Mouse (Mus musculus): ENCODE data around the gene Fhad1. TPM values are rescaled to one million over a fixed set of nuclear protein-coding genes. Genes with fewer than 3 reads are reported as not detected.

Fhad1 gene
- polyA plus RNA-seq, 1 experiment from 2014 or later: 3.7 TPM

DNA sequence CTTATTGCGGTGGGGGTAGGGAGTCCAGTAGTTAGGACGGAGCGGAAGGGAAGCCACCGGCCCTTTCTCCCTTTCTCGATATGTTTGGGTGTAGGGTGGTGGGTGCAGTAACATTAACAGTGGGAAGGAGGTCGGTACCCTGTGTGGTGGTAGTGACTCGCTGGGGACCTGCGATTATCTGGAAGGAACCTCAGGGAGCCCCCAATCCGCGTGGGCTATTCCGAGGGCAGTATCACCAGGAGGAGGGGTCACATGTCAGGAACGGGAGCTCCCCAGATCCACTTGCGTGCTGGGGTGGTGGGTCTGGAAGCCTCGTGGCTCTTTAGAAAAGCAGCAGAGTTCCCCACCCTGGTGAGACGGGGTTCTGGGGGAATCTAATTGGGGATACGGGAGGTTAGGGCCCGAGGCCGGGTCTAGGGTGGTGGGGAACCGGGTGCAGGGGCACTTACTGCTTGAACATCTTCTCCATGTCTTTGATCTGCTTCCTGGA is 140.7 kb downstream of the Fhad1 start:
- peak; percentile 4; the same call in 1 of the 2 replicates for ATAC-seq (ENCODE audit: low FRiP score, low read depth)
- H3K27ac ChIP-seq: no peak overlapping the region
- peak overlapping the region; percentile 92 for H3K4me2 ChIP-seq (replicated peaks)
- H3K27me3 ChIP-seq: peaks cover 16% of the 10 kb centered on the region
- H3K36me3 ChIP-seq: peaks cover 9% of the 10 kb centered on the region; the same call in 1 of the 2 replicates
- H3K4me1 ChIP-seq: peaks cover 43% of the 10 kb centered on the region
- no peaks in the 10 kb centered on the region for H3K9me3 ChIP-seq
- WGBS: 3% methylated on average over 19 of the region's 19 CpGs
- H3K4me3 ChIP-seq: peak overlapping the region; percentile 73
- H3K9ac ChIP-seq: peak overlapping the region; percentile 82

DNA sequence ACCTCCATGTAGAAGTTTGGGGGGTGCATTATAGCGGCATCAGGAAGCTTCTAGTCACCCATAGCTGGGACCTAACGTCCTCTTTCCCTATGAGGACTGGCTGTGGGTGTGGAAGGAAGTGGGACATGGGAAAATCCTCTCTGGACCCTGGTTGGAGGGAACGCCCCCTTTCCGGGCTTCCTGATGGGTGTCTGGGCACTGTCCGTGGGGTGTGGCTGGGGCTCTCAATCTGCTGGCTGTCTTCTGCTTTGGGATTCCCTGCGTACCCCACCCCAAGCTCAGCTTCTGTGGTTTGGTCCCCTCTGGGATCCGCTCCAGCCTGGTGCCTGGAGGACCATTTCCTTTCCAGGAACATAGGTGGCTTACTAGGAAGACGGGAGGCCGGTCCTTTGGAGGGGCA is 141.9 kb downstream of the Fhad1 start:
- Histone ChIP-seq H3K27ac (no peak overlapping the region), H3K36me3 (peaks cover 9% of the 10 kb centered on the region; the same call in 1 of the 2 replicates), H3K4me3 (peak overlapping the region; percentile 73), H3K9me3 (no peaks in the 10 kb centered on the region), H3K4me1 (peaks cover 48% of the 10 kb centered on the region), H3K27me3 (peaks cover 13% of the 10 kb centered on the region), H3K9ac (0 out of 2 replicates have a peak overlapping the region, but pooled peaks have one; percentile 82), H3K4me2 (replicated peaks) (peak overlapping the region; percentile 92)
- 83% methylated on average over 9 of the region's 9 CpGs for WGBS
- ATAC-seq (ENCODE audit: low FRiP score, low read depth): no peak

DNA sequence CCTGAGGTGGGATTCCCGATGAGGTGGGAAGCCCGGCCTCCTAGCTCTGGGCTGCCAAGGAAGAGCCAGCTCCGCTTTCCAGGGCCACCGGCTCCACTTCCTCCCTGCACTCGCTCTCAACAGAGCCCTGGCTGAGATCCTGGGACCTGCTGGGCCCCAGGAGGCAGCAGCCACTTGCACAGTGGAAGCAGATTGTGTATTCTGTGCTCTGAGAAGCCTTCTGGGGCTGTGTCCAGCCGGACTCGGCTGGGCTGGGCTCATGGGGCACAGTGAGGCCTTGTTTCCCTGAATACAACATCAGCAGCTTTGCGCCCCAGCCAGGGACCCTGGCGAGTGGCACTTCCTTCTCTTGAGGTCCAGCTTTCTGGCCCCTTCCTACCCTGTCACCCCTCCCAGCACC is 143.0 kb downstream of the Fhad1 start:
- Histone ChIP-seq H3K4me1 (peaks cover 59% of the 10 kb centered on the region), H3K27ac (peak overlapping the region; percentile 52; the same call in 1 of the 2 replicates), H3K9ac (0 out of 2 replicates have a peak overlapping the region, but pooled peaks have one; percentile 1), H3K4me3 (no peak overlapping the region), H3K9me3 (no peaks in the 10 kb centered on the region), H3K27me3 (peaks cover 7% of the 10 kb centered on the region), H3K4me2 (replicated peaks) (peak overlapping the region; percentile 92), H3K36me3 (peaks cover 9% of the 10 kb centered on the region; the same call in 1 of the 2 replicates)
- WGBS: 66% methylated on average over 9 of the region's 9 CpGs
- ATAC-seq (ENCODE audit: low FRiP score, low read depth): no peak

DNA sequence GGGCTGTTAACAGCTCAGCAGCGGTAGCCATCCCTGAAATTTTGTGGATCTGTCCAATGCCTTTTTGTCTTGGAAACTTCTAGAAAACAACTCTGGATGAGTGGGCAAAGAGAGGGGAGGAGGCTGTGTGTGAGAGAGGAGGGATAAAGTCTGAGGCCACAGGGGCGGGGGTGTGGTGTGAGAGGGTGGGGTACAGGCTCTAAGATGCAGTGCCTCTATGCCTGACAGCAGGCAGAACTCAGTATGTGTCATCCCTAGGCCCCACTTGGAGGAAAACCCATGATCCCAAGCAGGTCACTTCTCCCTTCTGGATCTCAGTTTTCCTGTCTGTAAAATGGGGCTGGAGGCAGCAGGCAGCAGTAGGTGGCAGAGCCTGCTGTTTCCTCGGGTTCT is 143.6 kb downstream of the Fhad1 start:
- Histone ChIP-seq H3K4me1 (peaks cover 65% of the 10 kb centered on the region), H3K4me2 (replicated peaks) (peak overlapping the region; percentile 92), H3K4me3 (no peak overlapping the region), H3K36me3 (peaks cover 9% of the 10 kb centered on the region; the same call in 1 of the 2 replicates), H3K27me3 (peaks cover 6% of the 10 kb centered on the region), H3K9me3 (no peaks in the 10 kb centered on the region), H3K27ac (peak overlapping the region; percentile 52; the same call in 1 of the 2 replicates), H3K9ac (no peak overlapping the region)
- no peak for ATAC-seq (ENCODE audit: low FRiP score, low read depth)
- 90% methylated on average over 3 of the region's 3 CpGs for whole genome bisulfite sequencing

DNA sequence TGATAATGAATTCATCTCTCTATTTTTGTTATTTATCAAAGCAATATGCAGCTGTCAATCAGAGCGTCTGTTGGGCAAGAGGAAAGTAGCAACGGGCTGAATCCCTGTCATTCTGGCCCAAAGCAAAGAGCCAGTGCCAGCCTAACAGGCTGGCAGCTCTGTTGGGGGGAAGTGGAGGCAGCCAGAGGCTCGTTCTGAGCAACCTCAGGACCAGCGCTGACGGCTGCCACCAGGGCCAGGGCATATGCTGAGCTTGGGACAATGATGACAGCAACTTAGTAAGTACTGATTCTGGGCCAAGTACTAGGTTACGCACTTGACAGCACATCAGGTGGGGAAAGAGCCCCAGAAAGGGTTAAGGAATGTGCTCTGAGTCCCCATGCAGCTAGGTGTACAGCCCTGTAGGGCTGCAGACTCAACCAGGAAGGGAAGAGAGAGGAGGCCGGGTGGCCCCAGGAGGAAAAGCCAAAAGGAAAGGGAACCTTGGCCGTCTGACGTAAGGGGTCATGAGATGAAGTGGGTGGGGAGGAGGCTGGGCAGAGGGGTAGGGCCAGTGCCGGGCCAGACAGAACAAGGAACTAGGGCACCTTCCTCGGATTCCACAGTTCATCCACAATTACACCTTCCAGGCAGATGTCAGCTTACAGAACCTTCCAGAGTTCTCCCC is 144.1 kb downstream of the Fhad1 start:
- Histone ChIP-seq H3K9ac (no peak overlapping the region), H3K4me1 (peaks cover 67% of the 10 kb centered on the region), H3K36me3 (peaks cover 9% of the 10 kb centered on the region; the same call in 1 of the 2 replicates), H3K9me3 (no peaks in the 10 kb centered on the region), H3K27ac (no peak overlapping the region), H3K4me3 (no peak overlapping the region), H3K4me2 (replicated peaks) (no peak overlapping the region), H3K27me3 (peaks cover 3% of the 10 kb centered on the region; the same call in 1 of the 2 replicates)
- ATAC-seq (ENCODE audit: low FRiP score, low read depth): no peak
- 82% methylated on average over 11 of the region's 11 CpGs for WGBS

DNA sequence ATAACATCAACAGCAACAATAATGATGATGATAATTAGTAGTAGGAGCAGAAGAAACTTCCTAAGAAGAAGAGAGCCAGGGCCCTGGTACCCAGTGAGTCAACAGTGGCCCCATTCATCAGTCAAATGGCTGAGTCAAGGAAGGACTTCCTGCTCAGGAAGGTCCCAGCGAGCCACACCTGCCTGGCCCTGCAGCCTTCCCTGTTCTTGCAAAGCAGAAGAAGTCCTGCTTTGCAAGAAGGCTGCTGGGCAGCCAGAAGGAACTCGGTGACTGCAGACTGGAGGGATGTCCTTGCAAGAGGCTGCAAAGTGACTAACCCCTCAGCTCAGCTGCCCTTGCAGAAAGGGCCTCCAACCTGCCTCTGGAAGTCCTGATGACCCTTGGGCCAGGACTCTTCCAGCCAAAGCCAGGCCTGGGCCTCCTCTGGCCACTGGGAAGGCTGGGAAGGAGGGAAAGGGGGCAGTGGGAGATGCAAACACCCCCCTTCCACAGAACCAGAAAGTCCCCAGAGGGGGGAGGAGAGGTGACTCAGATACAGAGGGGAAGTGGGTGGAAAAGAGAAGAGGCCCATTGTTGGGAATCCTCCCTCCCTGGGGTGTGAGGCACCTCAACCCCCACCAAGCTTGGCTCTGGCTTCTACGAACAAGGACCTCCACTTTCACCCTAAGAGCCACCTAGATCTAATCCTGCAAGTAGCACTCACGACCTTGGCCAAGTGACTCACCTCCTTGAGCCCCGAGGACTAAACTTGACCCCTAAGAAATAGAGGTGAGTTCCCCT is 145.3 kb downstream of the Fhad1 start:
- no peak for ATAC-seq (ENCODE audit: low FRiP score, low read depth)
- Histone ChIP-seq H3K27ac (no peak overlapping the region; the same call in 1 of the 2 replicates), H3K4me2 (replicated peaks) (no peak overlapping the region), H3K9ac (no peak overlapping the region; the same call in 1 of the 2 replicates), H3K4me3 (no peak overlapping the region), H3K36me3 (peaks cover 9% of the 10 kb centered on the region; the same call in 1 of the 2 replicates), H3K27me3 (peaks cover 3% of the 10 kb centered on the region; the same call in 1 of the 2 replicates), H3K9me3 (no peaks in the 10 kb centered on the region), H3K4me1 (peaks cover 62% of the 10 kb centered on the region)
- WGBS: 71% methylated on average over 5 of the region's 5 CpGs

DNA sequence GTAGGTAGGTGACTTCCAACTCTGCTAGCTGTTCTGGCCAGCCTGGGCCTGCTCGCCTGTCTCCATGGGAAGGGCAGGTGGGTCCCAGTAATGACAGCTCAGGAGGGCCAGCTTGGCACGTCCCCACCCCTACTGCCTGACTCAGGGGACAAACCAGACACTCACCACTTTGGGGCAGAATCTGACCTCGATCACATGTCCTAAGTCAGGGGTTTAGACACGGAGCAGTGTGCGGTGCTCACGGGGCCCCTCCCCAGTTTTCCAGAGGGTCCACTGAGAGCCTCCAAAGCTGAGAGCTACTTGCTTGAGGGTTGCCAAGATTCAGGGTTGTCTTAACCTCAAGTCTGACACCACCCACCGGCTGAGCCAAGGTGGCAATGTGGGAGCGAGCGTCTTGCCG is 146.8 kb downstream of the Fhad1 start:
- Histone ChIP-seq H3K27ac (peak overlapping the region; percentile 74; the same call in 1 of the 2 replicates), H3K9ac (no peak overlapping the region), H3K36me3 (peaks cover 9% of the 10 kb centered on the region; the same call in 1 of the 2 replicates), H3K4me1 (peaks cover 51% of the 10 kb centered on the region), H3K4me3 (no peak overlapping the region), H3K9me3 (no peaks in the 10 kb centered on the region), H3K27me3 (peaks cover under 1% of the 10 kb centered on the region; the same call in 1 of the 2 replicates), H3K4me2 (replicated peaks) (no peak overlapping the region)
- no peak for ATAC-seq (ENCODE audit: low FRiP score, low read depth)
- WGBS: 75% methylated on average over 10 of the region's 10 CpGs

DNA sequence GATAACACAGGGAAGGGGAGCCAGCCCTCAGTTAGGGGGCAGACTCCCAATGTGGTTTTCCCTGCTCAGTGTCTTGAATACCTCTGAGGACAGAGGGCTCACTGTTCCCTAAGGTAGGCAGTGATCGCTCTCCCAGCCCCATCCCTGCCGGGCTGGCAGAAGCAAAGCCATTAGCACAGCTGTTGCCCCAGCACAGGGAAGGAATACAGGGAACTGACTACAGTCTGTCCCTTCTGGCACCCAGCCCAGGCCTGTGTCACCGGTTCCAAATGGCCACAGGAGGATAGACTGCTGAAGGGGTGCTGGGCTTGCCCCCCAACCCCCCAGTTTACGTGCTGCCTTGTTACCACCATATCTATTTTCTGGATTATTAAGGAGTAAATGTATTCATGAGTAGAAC is 147.4 kb downstream of the Fhad1 start:
- H3K4me2 ChIP-seq (replicated peaks): peak overlapping the region; percentile 30
- H3K36me3 ChIP-seq: peaks cover 9% of the 10 kb centered on the region; the same call in 1 of the 2 replicates
- H3K4me1 ChIP-seq: peaks cover 46% of the 10 kb centered on the region
- peak overlapping the region; percentile 74 for H3K27ac ChIP-seq
- no peaks in the 10 kb centered on the region for H3K9me3 ChIP-seq
- no peaks in the 10 kb centered on the region for H3K27me3 ChIP-seq
- ATAC-seq (ENCODE audit: low FRiP score, low read depth): peak; percentile 60
- H3K9ac ChIP-seq: peak overlapping the region; percentile 37
- WGBS: 36% methylated on average over 4 of the region's 4 CpGs
- no peak overlapping the region for H3K4me3 ChIP-seq

DNA sequence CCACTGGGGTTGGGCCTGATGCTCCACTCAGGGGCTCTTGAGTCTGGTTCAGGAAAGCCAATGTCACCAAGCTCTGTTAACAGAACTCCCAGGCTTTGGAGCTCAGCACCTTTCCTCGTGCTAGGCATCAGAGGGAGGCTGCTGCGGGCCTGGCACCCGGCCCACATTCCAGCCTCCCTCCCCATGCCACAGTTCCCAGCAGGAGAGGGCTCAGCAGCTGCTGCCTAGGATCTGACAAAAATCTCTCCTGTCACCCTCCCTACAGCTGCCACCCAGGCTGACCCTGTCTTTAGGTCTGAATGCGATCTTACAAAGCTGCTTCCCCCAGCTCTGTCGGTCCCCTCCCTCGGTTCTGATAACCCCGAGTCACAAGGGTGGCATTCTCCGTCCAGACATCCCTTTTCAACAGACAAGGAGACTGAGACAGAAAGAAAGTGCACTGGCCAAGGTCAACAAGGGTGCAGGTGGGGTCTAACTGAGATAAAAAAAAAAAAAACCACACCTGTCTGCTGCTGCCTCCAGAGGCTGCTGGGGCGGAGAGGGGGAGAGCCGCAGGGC is 147.9 kb downstream of the Fhad1 start:
- Histone ChIP-seq H3K9ac (peak overlapping the region; percentile 37), H3K27me3 (no peaks in the 10 kb centered on the region), H3K4me3 (no peak overlapping the region), H3K36me3 (peaks cover 10% of the 10 kb centered on the region; the same call in 1 of the 2 replicates), H3K4me2 (replicated peaks) (peak overlapping the region; percentile 30), H3K9me3 (no peaks in the 10 kb centered on the region), H3K27ac (peak overlapping the region; percentile 74), H3K4me1 (peaks cover 41% of the 10 kb centered on the region)
- 34% methylated on average over 10 of the region's 10 CpGs for WGBS
- peak; percentile 79 for ATAC-seq (ENCODE audit: low FRiP score, low read depth)

DNA sequence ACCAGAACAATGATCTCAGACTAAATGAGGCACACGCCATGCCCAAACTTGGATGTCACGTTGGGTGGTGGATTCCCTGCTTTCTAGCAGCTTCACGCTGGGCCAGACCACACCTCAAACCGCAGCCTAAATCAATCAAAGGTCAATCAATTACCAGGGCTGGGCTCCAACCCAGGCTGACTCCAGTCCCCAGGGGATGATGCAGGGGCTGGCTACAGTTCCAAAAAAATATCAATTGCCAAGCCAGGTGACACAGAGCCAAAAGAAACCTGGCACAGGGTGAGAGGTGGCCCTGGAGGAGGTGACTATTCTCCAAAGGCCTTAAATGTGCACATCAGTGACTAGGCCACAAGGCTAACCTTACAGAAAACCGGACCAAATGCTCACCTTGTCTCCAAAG is 149.3 kb downstream of the Fhad1 start:
- Histone ChIP-seq H3K9ac (no peak overlapping the region), H3K27ac (no peak overlapping the region), H3K4me1 (peaks cover 28% of the 10 kb centered on the region), H3K9me3 (no peaks in the 10 kb centered on the region), H3K4me3 (no peak overlapping the region), H3K4me2 (replicated peaks) (no peak overlapping the region), H3K27me3 (no peaks in the 10 kb centered on the region), H3K36me3 (peaks cover 9% of the 10 kb centered on the region; the same call in 1 of the 2 replicates)
- no peak for ATAC-seq (ENCODE audit: low FRiP score, low read depth)
- 89% methylated on average over 5 of the region's 5 CpGs for WGBS

DNA sequence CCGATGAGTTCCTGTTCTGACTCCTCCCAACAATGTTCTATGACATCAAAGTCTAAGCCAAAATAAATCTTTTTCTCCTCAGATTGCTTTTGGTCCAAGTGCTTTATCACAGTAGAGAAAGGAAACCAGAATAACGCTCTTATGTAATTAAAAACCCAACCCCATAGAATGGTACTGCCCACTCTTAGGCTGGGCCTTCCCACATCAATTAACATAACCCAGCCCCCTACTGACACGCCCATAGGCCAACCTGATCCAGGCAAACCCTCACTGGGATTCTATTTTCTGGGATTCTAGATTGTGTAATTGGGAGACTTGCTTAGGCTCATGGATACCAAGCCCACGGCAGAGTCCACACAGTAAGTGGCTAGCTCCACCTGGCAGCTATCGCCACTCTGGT is 149.9 kb downstream of the Fhad1 start:
- no peak overlapping the region for H3K9ac ChIP-seq
- H3K9me3 ChIP-seq: no peaks in the 10 kb centered on the region
- no peaks in the 10 kb centered on the region for H3K27me3 ChIP-seq
- WGBS: 94% methylated on average over 5 of the region's 5 CpGs
- peaks cover 28% of the 10 kb centered on the region for H3K4me1 ChIP-seq
- no peak overlapping the region for H3K27ac ChIP-seq
- H3K36me3 ChIP-seq: peaks cover 14% of the 10 kb centered on the region
- ATAC-seq (ENCODE audit: low FRiP score, low read depth): no peak
- no peak overlapping the region for H3K4me3 ChIP-seq
- H3K4me2 ChIP-seq (replicated peaks): no peak overlapping the region
